Mouse (Mus musculus) midbrain, embryonic 11.5 days (tissue): ENCODE measurements around the gene Dtnbp1. TPM values are rescaled to one million over a fixed set of nuclear protein-coding genes. Genes with fewer than 3 reads are reported as not detected.

Experiments used
- ATAC-seq: fragments of 200-750 bp; cut with Nextera tagmentation; 2 replicates; pipeline ENCODE4 v1.8.0; 2017; ENCODE audit warnings: moderate TSS enrichment, moderate library complexity; ENCODE audit not compliant: low FRiP score
- DNase-seq: peaks from one replicate; pipeline ENCODE4 v3.0.0; 2015; ENCODE audit warnings: low spot score; ENCODE audit errors: missing footprints
- H3K27ac ChIP-seq: fragments of 300-500 bp; sonication (generic); 2 replicates; pipeline ENCODE4 v1.5.1; 2014; ENCODE audit warnings: low read depth, low read length
- H3K27me3 ChIP-seq: fragments of 300-500 bp; sonication (generic); 2 replicates; pipeline ENCODE4 v1.6.1; 2014; ENCODE audit warnings: mild to moderate bottlenecking, low read length, moderate library complexity, mixed read lengths; ENCODE audit not compliant: control insufficient read depth, insufficient read depth
- H3K36me3 ChIP-seq: fragments of 300-500 bp; sonication (generic); 2 replicates; pipeline ENCODE4 v1.6.1; 2014; ENCODE audit warnings: mild to moderate bottlenecking, low read length, moderate library complexity, mixed read lengths; ENCODE audit not compliant: control insufficient read depth, insufficient read depth
- H3K4me1 ChIP-seq: fragments of 300-500 bp; sonication (generic); 2 replicates; pipeline ENCODE4 v1.6.1; 2014; ENCODE audit warnings: low read length; ENCODE audit not compliant: control insufficient read depth, insufficient read depth
- H3K4me2 ChIP-seq: fragments of 300-500 bp; sonication (generic); 2 replicates; pipeline ENCODE4 v1.6.1; 2014; ENCODE audit warnings: mild to moderate bottlenecking, moderate library complexity
- H3K4me3 ChIP-seq: fragments of 300-500 bp; sonication (generic); 2 replicates; pipeline ENCODE4 v1.5.1; 2014; ENCODE audit warnings: low read depth, low read length
- H3K9ac ChIP-seq: fragments of 300-500 bp; sonication (generic); 2 replicates; pipeline ENCODE4 v1.6.1; 2014; ENCODE audit warnings: low read length
- H3K9me3 ChIP-seq: fragments of 300-500 bp; sonication (generic); 2 replicates; pipeline ENCODE4 v1.6.1; 2016; ENCODE audit warnings: low read length; ENCODE audit not compliant: control insufficient read depth
- WGBS: fragments of 180-500 bp; shearing (Covaris S2); extraction: QIAGEN DNeasy Blood & Tissue Kit; methylation state at CpG from one replicate; pipeline ENCODE4 v1.1.7; 2014; 5-methylcytosine and 5-hydroxymethylcytosine counted together
- polyA plus RNA-seq: library from polyadenylated mRNA; unstranded; fragments of >200 nt; fragmentation: Nextera tagmentation; extraction: Ambion mirVana; gene quantifications from 2 replicates; pipeline ENCODE4 v1.2.1, GENCODE M21; 2014

Dtnbp1 gene
- polyA plus RNA-seq, 1 experiment from 2014 or later, result 69.5 TPM

- Histone ChIP-seq H3K36me3 (no peaks in the 10 kb centered on the region), H3K4me3 (no peak overlapping the region), H3K27me3 (no peaks in the 10 kb centered on the region), H3K9ac (no peak overlapping the region), H3K9me3 (no peaks in the 10 kb centered on the region), H3K27ac (no peak overlapping the region), H3K4me1 (0 out of 2 replicates have a peak, but pooled peaks cover 3% of the 10 kb centered on the region), H3K4me2 (no peak overlapping the region)
- ATAC-seq, result no peak
- WGBS, result 85% methylated on average over 2 of the region's 2 CpGs
- DNase-seq, result no peak
These were observed 58.3 kb downstream of the Dtnbp1 start for GRCm38 (mm10) chr13:44943618-44944017.

GRCm38 (mm10) chr13:44939326-44940035, 62.5 kb downstream of the Dtnbp1 start:
- H3K9me3 ChIP-seq, result no peaks in the 10 kb centered on the region
- no peak overlapping the region for H3K4me2 ChIP-seq
- H3K4me3 ChIP-seq, result no peak overlapping the region
- no peaks in the 10 kb centered on the region for H3K27me3 ChIP-seq
- 84% methylated on average over 8 of the region's 8 CpGs for WGBS
- H3K36me3 ChIP-seq, result no peaks in the 10 kb centered on the region
- H3K9ac ChIP-seq, result no peak overlapping the region
- no peaks in the 10 kb centered on the region for H3K4me1 ChIP-seq
- ATAC-seq (no peak), DNase-seq (no peak)
- no peak overlapping the region for H3K27ac ChIP-seq

GRCm38 (mm10) chr13:44937681-44938080, 64.3 kb downstream of the Dtnbp1 start:
- Histone ChIP-seq H3K4me1 (peaks cover 13% of the 10 kb centered on the region), H3K27ac (no peak overlapping the region), H3K36me3 (no peaks in the 10 kb centered on the region), H3K4me2 (no peak overlapping the region), H3K27me3 (no peaks in the 10 kb centered on the region), H3K9me3 (no peaks in the 10 kb centered on the region), H3K4me3 (no peak overlapping the region), H3K9ac (no peak overlapping the region)
- WGBS, result 93% methylated on average over 3 of the region's 3 CpGs
- DNase-seq (no peak), ATAC-seq (no peak)

- 37% methylated on average over 7 of the region's 7 CpGs for WGBS
- Histone ChIP-seq H3K36me3 (no peaks in the 10 kb centered on the region), H3K4me2 (no peak overlapping the region), H3K9ac (no peak overlapping the region), H3K9me3 (no peaks in the 10 kb centered on the region), H3K27ac (no peak overlapping the region; the same call in 1 of the 2 replicates), H3K4me1 (peaks cover 14% of the 10 kb centered on the region), H3K27me3 (no peaks in the 10 kb centered on the region), H3K4me3 (no peak overlapping the region)
- ATAC-seq (no peak), DNase-seq (no peak)
These were observed 68.4 kb downstream of the Dtnbp1 start for GRCm38 (mm10) chr13:44933575-44933974.

DNA sequence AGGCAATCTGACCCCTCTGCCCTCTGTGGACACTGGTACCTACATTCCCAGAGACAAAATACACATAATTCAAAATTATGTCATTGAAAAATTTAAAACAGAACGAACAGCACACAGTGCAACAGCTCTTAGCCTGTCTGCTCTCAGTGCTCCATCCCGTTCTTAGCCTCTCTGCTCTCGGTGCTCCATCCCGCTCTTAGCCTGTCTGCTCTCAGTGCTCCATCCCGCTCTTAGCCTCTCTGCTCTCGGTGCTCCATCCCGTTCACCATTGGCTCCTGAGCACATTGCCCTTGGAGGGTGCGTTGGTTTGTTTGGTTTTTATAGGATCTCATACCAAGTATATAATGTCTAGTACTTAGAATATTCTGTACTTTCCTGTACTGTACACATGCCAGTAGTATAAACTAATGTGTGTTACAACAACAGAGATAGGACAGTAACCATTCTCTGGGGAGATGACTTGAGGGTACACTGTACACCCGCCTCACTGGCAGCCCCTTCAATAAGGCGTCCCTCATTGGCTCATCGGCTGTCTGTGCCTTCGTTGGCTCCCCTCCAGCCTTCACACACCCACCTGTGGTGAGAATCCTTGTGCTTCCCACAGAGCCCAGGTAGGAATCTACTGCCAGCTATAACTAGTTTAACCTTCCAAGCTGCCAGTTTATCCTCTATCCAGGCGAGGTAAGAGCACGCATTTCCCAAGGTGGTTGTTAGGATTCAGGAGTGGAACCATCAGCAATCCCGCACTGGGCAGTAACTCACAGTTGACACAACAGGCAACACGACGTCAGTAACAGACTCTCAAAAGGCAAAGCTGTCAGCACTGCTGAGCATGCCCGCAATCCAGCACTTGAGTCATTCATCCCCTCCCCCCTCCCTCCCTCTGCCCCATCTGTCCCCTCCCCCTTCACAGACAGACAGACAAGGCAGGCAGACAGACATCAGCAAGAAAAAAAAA, 69.4 kb downstream of the Dtnbp1 start:
- Histone ChIP-seq H3K9me3 (no peaks in the 10 kb centered on the region), H3K4me3 (no peak overlapping the region), H3K27me3 (no peaks in the 10 kb centered on the region), H3K9ac (no peak overlapping the region), H3K36me3 (no peaks in the 10 kb centered on the region), H3K4me1 (peaks cover 14% of the 10 kb centered on the region), H3K27ac (no peak overlapping the region), H3K4me2 (no peak overlapping the region)
- ATAC-seq, result no peak
- WGBS, result 74% methylated on average over 18 of the region's 18 CpGs
- no peak for DNase-seq

GRCm38 (mm10) chr13:44926311-44926710, 75.6 kb downstream of the Dtnbp1 start:
- Histone ChIP-seq H3K27ac (no peak overlapping the region), H3K36me3 (no peaks in the 10 kb centered on the region; the same call in 1 of the 2 replicates), H3K9me3 (no peaks in the 10 kb centered on the region), H3K9ac (no peak overlapping the region), H3K27me3 (no peaks in the 10 kb centered on the region), H3K4me3 (no peak overlapping the region), H3K4me2 (no peak overlapping the region), H3K4me1 (no peaks in the 10 kb centered on the region)
- WGBS, result 80% methylated on average over 2 of the region's 2 CpGs
- ATAC-seq (no peak), DNase-seq (no peak)

DNA sequence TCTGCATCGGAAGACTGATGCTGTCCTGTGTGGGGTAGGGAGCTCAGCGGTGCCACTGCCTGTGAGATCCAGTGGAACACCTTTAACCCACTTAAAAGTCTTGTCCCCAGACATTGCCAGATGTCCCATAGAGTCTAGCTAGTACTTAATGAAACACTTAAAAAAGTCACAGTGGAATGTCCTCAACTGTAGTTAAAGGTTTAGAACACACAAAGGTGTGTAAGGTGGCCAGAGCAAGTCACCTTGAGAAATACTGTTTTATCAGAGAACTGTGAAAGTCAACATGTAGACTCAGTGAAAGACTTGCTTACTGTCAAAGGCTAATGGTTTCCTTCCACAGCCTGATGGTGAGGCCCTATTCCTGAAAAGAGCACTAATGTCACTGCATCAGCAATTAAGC, 76.8 kb downstream of the Dtnbp1 start:
- DNase-seq (no peak), ATAC-seq (no peak)
- no peaks in the 10 kb centered on the region for H3K4me1 ChIP-seq
- H3K4me3 ChIP-seq, result no peak overlapping the region
- no peaks in the 10 kb centered on the region for H3K9me3 ChIP-seq
- H3K36me3 ChIP-seq, result no peaks in the 10 kb centered on the region; the same call in 1 of the 2 replicates
- H3K27ac ChIP-seq, result no peak overlapping the region
- no peaks in the 10 kb centered on the region for H3K27me3 ChIP-seq
- 91% methylated on average over 2 of the region's 2 CpGs for WGBS
- no peak overlapping the region for H3K9ac ChIP-seq
- no peak overlapping the region for H3K4me2 ChIP-seq

DNA sequence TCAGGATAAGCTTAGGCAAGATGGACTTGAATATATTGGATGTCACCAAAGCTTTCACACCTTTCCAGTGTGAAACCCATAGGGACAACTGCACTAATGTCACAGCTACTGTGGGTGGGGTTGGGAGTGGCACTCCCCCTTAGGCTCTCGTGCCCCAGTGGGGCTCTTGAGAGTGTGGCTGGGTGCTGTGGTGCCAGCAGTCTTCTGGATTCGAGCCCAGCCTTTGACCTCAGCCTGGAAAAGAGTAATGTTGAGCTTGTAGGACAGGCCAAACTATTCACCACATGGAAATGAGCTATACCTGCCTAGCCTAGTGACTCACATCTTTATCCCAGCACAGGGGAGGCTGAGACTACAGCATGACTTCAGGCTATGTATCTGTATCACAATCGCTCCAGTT, 77.9 kb downstream of the Dtnbp1 start:
- ATAC-seq, result no peak
- Histone ChIP-seq H3K9me3 (no peaks in the 10 kb centered on the region), H3K27me3 (no peaks in the 10 kb centered on the region), H3K4me1 (no peaks in the 10 kb centered on the region), H3K9ac (no peak overlapping the region), H3K4me2 (no peak overlapping the region), H3K4me3 (no peak overlapping the region), H3K27ac (no peak overlapping the region), H3K36me3 (peaks cover 3% of the 10 kb centered on the region; the same call in 1 of the 2 replicates)
- DNase-seq, result no peak
- WGBS, result 89% methylated on average over 3 of the region's 3 CpGs

GRCm38 (mm10) chr13:44921721-44922120, 80.2 kb downstream of the Dtnbp1 start:
- ATAC-seq, result no peak
- H3K9me3 ChIP-seq, result no peaks in the 10 kb centered on the region
- no peaks in the 10 kb centered on the region for H3K4me1 ChIP-seq
- H3K27ac ChIP-seq, result no peak overlapping the region
- peaks cover 10% of the 10 kb centered on the region; the same call in 1 of the 2 replicates for H3K36me3 ChIP-seq
- DNase-seq, result no peak
- H3K27me3 ChIP-seq, result no peaks in the 10 kb centered on the region
- no peak overlapping the region for H3K4me3 ChIP-seq
- H3K9ac ChIP-seq, result no peak overlapping the region
- 94% methylated on average over 5 of the region's 5 CpGs for WGBS
- no peak overlapping the region for H3K4me2 ChIP-seq
